Mouse (Mus musculus): Measurements from ENCODE around the gene Lpcat1.

DNA sequence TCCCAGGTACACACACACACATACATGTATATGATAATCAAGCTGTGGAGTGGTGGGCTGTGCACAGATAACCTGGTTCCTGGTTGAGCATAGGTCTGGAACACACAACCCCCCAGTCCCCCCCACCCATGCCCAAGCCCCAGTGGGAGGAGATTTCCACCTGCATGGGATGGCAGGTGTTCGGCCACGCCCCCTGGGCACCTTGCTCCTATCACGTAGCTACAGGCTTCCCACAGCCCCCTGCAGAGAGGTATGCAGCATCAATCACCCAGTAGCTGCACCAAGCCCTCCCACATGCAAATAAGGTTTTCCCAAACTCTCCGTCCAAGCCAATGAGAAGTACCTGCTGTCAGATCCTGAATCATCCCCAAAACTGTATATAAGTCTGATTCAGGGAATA, 49.9 kb downstream of the Lpcat1 start:
- TF ChIP-seq CHD2 (IDR thresholded peaks at IDR 0.05; ENCODE audit: low read depth, low read length) (no peak), MAFK (IDR thresholded peaks at IDR 0.05; ENCODE audit: insufficient read depth, low read depth, low read length) (no peak)

All from ES-E14 (cell line).